ENCODE assay signal across 10 mouse cellular contexts in genomic region chr2:68572340-68572739, GRCm38 (mm10). TPM values are rescaled to one million over a fixed set of nuclear protein-coding genes. Genes with fewer than 3 reads are reported as not detected.
DNase-seq lines count a peak whose midpoint lies in the region; ATAC-seq and TF ChIP-seq lines count a peak whose summit lies in the region.
"Had no signal": no experiment of that assay in that cellular context is flagged by ENCODE, and none has a peak within 500 bp of the region (broad histone marks: within the 10 kb centered on the region; RNA-seq: fewer than 3 reads in every experiment).

No protein-coding gene starts in this region.

- H3K4me1 ChIP-seq in heart, adult 2 months (ENCODE audit: control insufficient read depth, insufficient read depth, low read length) = no peaks in the 10 kb centered on the region
- no peaks in the 10 kb centered on the region for H3K4me1 ChIP-seq in small intestine, adult 2 months (ENCODE audit: control insufficient read depth, insufficient read depth, insufficient read length, low read length)
- H3K4me1 ChIP-seq in forebrain, embryonic 13.5 days = no peaks in the 10 kb centered on the region

- peak; percentile 33 for TF ChIP-seq CTCF in heart, adult 2 months (IDR thresholded peaks at IDR 0.05)
- TF ChIP-seq CTCF in small intestine, adult 2 months (IDR thresholded peaks at IDR 0.05; ENCODE audit: extremely low read depth, insufficient read length, insufficient replicate concordance, low read depth, low read length) = peak; percentile 22; the same call in 1 of the 2 replicates

- no peak for TF ChIP-seq POLR2A in heart, adult 2 months (IDR thresholded peaks at IDR 0.05; ENCODE audit: insufficient read depth, low read depth, low read length)
- no peak for TF ChIP-seq POLR2A in small intestine, adult 2 months (IDR thresholded peaks at IDR 0.05; ENCODE audit: low read depth, low read length)

- ATAC-seq in forebrain, embryonic 13.5 days = no peak

- H3K9ac ChIP-seq in heart, adult 2 months (ENCODE audit: low read depth, low read length) = no peak overlapping the region
- H3K9ac ChIP-seq in forebrain, embryonic 13.5 days = no peak overlapping the region

- no peak for TF ChIP-seq EP300 in heart, adult 2 months (IDR thresholded peaks at IDR 0.05; ENCODE audit: insufficient read depth, low read depth, low read length)

- DNase-seq in heart, adult 2 months = no peak
- DNase-seq in heart, postnatal 25 days (ENCODE audit: low spot score) = no peak
- peak; percentile 8 for DNase-seq in ovary, postnatal 14 days (ENCODE audit: low spot score)
- DNase-seq in ovary, adult 18-20 months (ENCODE audit: low spot score) = no peak
- DNase-seq in embryo, embryonic 11 days = peak; percentile 25
- DNase-seq in spleen, adult 12 weeks (ENCODE audit: low spot score) = no peak

- intact Hi-C loops in heart, adult 2 months (cut with DNase I) = no loop called here
- intact Hi-C loops in heart, postnatal 25 days (cut with DNase I) = no loop called here

- no peak overlapping the region for H3K27ac ChIP-seq in heart, adult 2 months
- no peak overlapping the region for H3K27ac ChIP-seq in small intestine, adult 2 months (ENCODE audit: insufficient read depth, low read depth, low read length)
- H3K27ac ChIP-seq in forebrain, embryonic 13.5 days = no peak overlapping the region

- H3K79me2 ChIP-seq in heart, adult 2 months (replicated peaks; ENCODE audit: control insufficient read depth, insufficient read depth, low read length) = no peaks in the 10 kb centered on the region

- H3K4me2 ChIP-seq in forebrain, embryonic 13.5 days = no peak overlapping the region

- no peaks in the 10 kb centered on the region for H3K9me3 ChIP-seq in forebrain, embryonic 13.5 days (replicated peaks)

- H3K36me3 ChIP-seq in heart, adult 2 months (ENCODE audit: control insufficient read depth, insufficient read depth, low read length) = no peaks in the 10 kb centered on the region
- H3K36me3 ChIP-seq in small intestine, adult 2 months (ENCODE audit: control insufficient read depth, insufficient read depth, low read length) = no peaks in the 10 kb centered on the region
- no peaks in the 10 kb centered on the region for H3K36me3 ChIP-seq in forebrain, embryonic 13.5 days (ENCODE audit: poor library complexity, severe bottlenecking)

- no peaks in the 10 kb centered on the region for H3K27me3 ChIP-seq in heart, adult 2 months (ENCODE audit: control insufficient read depth, insufficient read depth, low read length)
- H3K27me3 ChIP-seq in small intestine, adult 2 months (ENCODE audit: control insufficient read depth, insufficient read depth, low read length) = no peaks in the 10 kb centered on the region; the same call in 1 of the 2 replicates
- no peaks in the 10 kb centered on the region for H3K27me3 ChIP-seq in forebrain, embryonic 13.5 days

- WGBS in heart, adult 2 months = 31% methylated on average over 4 of the region's 4 CpGs
- WGBS in small intestine, adult 2 months = 24% methylated on average over 4 of the region's 4 CpGs
- 28% methylated on average over 4 of the region's 4 CpGs for WGBS in forebrain, embryonic 13.5 days

- H3K4me3 ChIP-seq in heart, adult 2 months = no peak overlapping the region
- H3K4me3 ChIP-seq in small intestine, adult 2 months (ENCODE audit: low read depth, low read length) = no peak overlapping the region
- H3K4me3 ChIP-seq in forebrain, embryonic 13.5 days = no peak overlapping the region

RNA-seq across cellular contexts. Expression of gene 4933409G03Rik, which starts 9.9 kb away (rescaled TPM):
- total RNA-seq in heart, adult 2 months (2021) = not detected
- polyA plus RNA-seq in heart, adult 2 months (2012; rRNA removed) = not detected in 2 replicates
- total RNA-seq in heart, postnatal 25 days (2021) = not detected
- not detected in 2 replicates for polyA plus RNA-seq in small intestine, adult 2 months (2012; rRNA removed)
- polyA plus RNA-seq in forebrain, embryonic 13.5 days (2015; fragmentation: Nextera tagmentation; extraction: Ambion mirVana) = not detected in 2 replicates
- total RNA-seq: neutrophil, adult 5-6 weeks had no signal
- polyA plus RNA-seq: intestine, embryonic 14.5 days had no signal

Comparison
In these comparisons a context has a peak if more than half of its experiments do, and no peak if none do; other contexts are left out.
1. DNase-seq: peak in ovary, postnatal 14 days (single experiment) and embryo, embryonic 11 days (single experiment); none in heart, adult 2 months (0 of 2), heart, postnatal 25 days (single experiment), ovary, adult 18-20 months (single experiment) and spleen, adult 12 weeks (single experiment).